Mouse (Mus musculus) heart, embryonic 16.5 days (tissue): ENCODE measurements at regions not wholly inside any gene's neighbourhood (a gene's known extent, or its start where the extent isn't known, plus 50 kb on each side); places are given as distances from the start of the nearest gene placed in this dataset.
"Not testable (repeated sequence)": the region's sequence is repeated elsewhere in the genome, so short reads cannot be mapped to it uniquely, and the experiment has no call there.

Source experiments
- ATAC-seq: fragments of 200-750 bp; cut with Nextera tagmentation; replicated peaks from 2 replicates; pipeline ENCODE4 v1.8.0; 2017; ENCODE audit warnings: moderate number of reproducible peaks; ENCODE audit not compliant: insufficient read depth, low FRiP score; ENCODE audit errors: extremely low read depth
- H3K27ac ChIP-seq: fragments of 300-500 bp; sonication (generic); 2 replicates; pipeline ENCODE4 v1.5.1; 2014; ENCODE audit warnings: mild to moderate bottlenecking, low read length, control low read depth, moderate library complexity
- H3K27me3 ChIP-seq: fragments of 300-500 bp; sonication (generic); 2 replicates; pipeline ENCODE4 v1.6.1; 2014; ENCODE audit warnings: low read length, mixed read lengths; ENCODE audit not compliant: control insufficient read depth, insufficient read depth
- H3K36me3 ChIP-seq: fragments of 300-500 bp; sonication (generic); 2 replicates; pipeline ENCODE4 v1.6.1; 2014; ENCODE audit not compliant: control insufficient read depth, insufficient read depth
- H3K4me1 ChIP-seq: fragments of 300-500 bp; sonication (generic); 2 replicates; pipeline ENCODE4 v1.6.1; 2014; ENCODE audit warnings: low read length, mixed read lengths; ENCODE audit not compliant: control insufficient read depth, insufficient read depth
- H3K4me2 ChIP-seq: fragments of 300-500 bp; sonication (generic); 2 replicates; pipeline ENCODE4 v1.6.1; 2014; ENCODE audit warnings: low read depth, mild to moderate bottlenecking, control low read depth, low read length
- H3K4me3 ChIP-seq: fragments of 300-500 bp; sonication (generic); 2 replicates; pipeline ENCODE4 v1.5.1; 2014; ENCODE audit warnings: mild to moderate bottlenecking, control low read depth, low read length
- H3K9ac ChIP-seq: fragments of 300-500 bp; sonication (generic); 2 replicates; pipeline ENCODE4 v1.6.1; 2014; ENCODE audit warnings: low read length, control low read depth
- H3K9me3 ChIP-seq: fragments of 300-500 bp; sonication (generic); replicated peaks from 2 replicates; pipeline ENCODE4 v1.6.1; 2016; ENCODE audit warnings: low read length; ENCODE audit not compliant: control insufficient read depth
- WGBS: fragments of 180-500 bp; shearing (Covaris S2); extraction: QIAGEN DNeasy Blood & Tissue Kit; methylation state at CpG from one replicate; pipeline ENCODE4 v1.1.7; 2014; 5-methylcytosine and 5-hydroxymethylcytosine counted together

- H3K4me2 ChIP-seq = no peak overlapping the region
These were observed 623.1 kb upstream of the Chrm3 start for GRCm38 (mm10) chr13:10983736-10984135.

GRCm38 (mm10) chr13:10982543-10982942 is 621.9 kb upstream of the Chrm3 start:
- no peak for ATAC-seq
- Histone ChIP-seq H3K9ac (no peak overlapping the region), H3K36me3 (no peaks in the 10 kb centered on the region), H3K4me3 (no peak overlapping the region), H3K9me3 (no peaks in the 10 kb centered on the region), H3K27me3 (no peaks in the 10 kb centered on the region), H3K4me2 (no peak overlapping the region), H3K4me1 (no peaks in the 10 kb centered on the region), H3K27ac (no peak overlapping the region)
- 87% methylated on average over 4 of the region's 4 CpGs for WGBS

More at GRCm38 (mm10) chr13:10983736-10984135, 623.1 kb upstream of the Chrm3 start:
- no peak overlapping the region for H3K27ac ChIP-seq
- H3K4me1 ChIP-seq = no peaks in the 10 kb centered on the region
- ATAC-seq = no peak
- no peaks in the 10 kb centered on the region for H3K36me3 ChIP-seq
- H3K27me3 ChIP-seq = no peaks in the 10 kb centered on the region
- no peak overlapping the region for H3K9ac ChIP-seq
- no peak overlapping the region for H3K4me3 ChIP-seq
- no peaks in the 10 kb centered on the region for H3K9me3 ChIP-seq

GRCm38 (mm10) chr13:10971932-10972331 is 611.3 kb upstream of the Chrm3 start:
- Histone ChIP-seq H3K4me1 (no peaks in the 10 kb centered on the region), H3K9ac (no peak overlapping the region), H3K27me3 (no peaks in the 10 kb centered on the region), H3K27ac (no peak overlapping the region), H3K4me2 (no peak overlapping the region), H3K9me3 (no peaks in the 10 kb centered on the region), H3K4me3 (no peak overlapping the region), H3K36me3 (no peaks in the 10 kb centered on the region)
- WGBS = 67% methylated on average over 3 of the region's 3 CpGs
- no peak for ATAC-seq

- Histone ChIP-seq H3K27me3 (no peaks in the 10 kb centered on the region), H3K36me3 (no peaks in the 10 kb centered on the region), H3K9ac (no peak overlapping the region), H3K9me3 (no peaks in the 10 kb centered on the region), H3K4me2 (no peak overlapping the region), H3K4me3 (no peak overlapping the region), H3K4me1 (no peaks in the 10 kb centered on the region), H3K27ac (no peak overlapping the region)
- 88% methylated on average over 3 of the region's 3 CpGs for WGBS
- no peak for ATAC-seq
These were observed 610.1 kb upstream of the Chrm3 start for GRCm38 (mm10) chr13:10970721-10971120.

GRCm38 (mm10) chr13:10952923-10953322 is 592.3 kb upstream of the Chrm3 start:
- H3K4me3 ChIP-seq = no peak overlapping the region
- WGBS = 86% methylated on average over 3 of the region's 3 CpGs

GRCm38 (mm10) chr13:10950658-10951057 is 590.0 kb upstream of the Chrm3 start:
- ATAC-seq, H3K36me3 ChIP-seq, H3K9ac ChIP-seq, H3K9me3 ChIP-seq, H3K27me3 ChIP-seq, H3K4me2 ChIP-seq, H3K4me1 ChIP-seq, H3K27ac ChIP-seq, H3K4me3 ChIP-seq: not testable (repeated sequence)
- WGBS = 73% methylated on average over 7 of the region's 9 CpGs

More at GRCm38 (mm10) chr13:10952923-10953322, 592.3 kb upstream of the Chrm3 start:
- Histone ChIP-seq H3K27ac (no peak overlapping the region), H3K27me3 (no peaks in the 10 kb centered on the region), H3K36me3 (no peaks in the 10 kb centered on the region), H3K4me1 (no peaks in the 10 kb centered on the region), H3K4me2 (no peak overlapping the region), H3K9me3 (no peaks in the 10 kb centered on the region), H3K9ac (no peak overlapping the region)
- no peak for ATAC-seq

GRCm38 (mm10) chr13:10947398-10947797 is 586.8 kb upstream of the Chrm3 start:
- no peak for ATAC-seq
- H3K27me3 ChIP-seq = no peaks in the 10 kb centered on the region
- 62% methylated on average over 2 of the region's 2 CpGs for WGBS

GRCm38 (mm10) chr13:10943877-10944276 is 583.2 kb upstream of the Chrm3 start:
- Histone ChIP-seq H3K27ac (no peak overlapping the region), H3K36me3 (no peaks in the 10 kb centered on the region), H3K9me3 (no peaks in the 10 kb centered on the region), H3K4me3 (no peak overlapping the region), H3K4me2 (no peak overlapping the region), H3K9ac (no peak overlapping the region), H3K27me3 (no peaks in the 10 kb centered on the region), H3K4me1 (no peaks in the 10 kb centered on the region)
- no peak for ATAC-seq
- WGBS = 65% methylated on average over 4 of the region's 4 CpGs

More at GRCm38 (mm10) chr13:10947398-10947797, 586.8 kb upstream of the Chrm3 start:
- Histone ChIP-seq H3K9me3 (no peaks in the 10 kb centered on the region), H3K27ac (no peak overlapping the region), H3K4me2 (no peak overlapping the region), H3K36me3 (no peaks in the 10 kb centered on the region), H3K9ac (no peak overlapping the region), H3K4me3 (no peak overlapping the region), H3K4me1 (no peaks in the 10 kb centered on the region)

- no peak overlapping the region for H3K9ac ChIP-seq
- no peaks in the 10 kb centered on the region for H3K27me3 ChIP-seq
- no peak overlapping the region for H3K4me2 ChIP-seq
- WGBS = 55% methylated on average over 4 of the region's 4 CpGs
- H3K9me3 ChIP-seq = no peaks in the 10 kb centered on the region
- ATAC-seq = no peak
- H3K4me1 ChIP-seq = no peaks in the 10 kb centered on the region
- no peak overlapping the region for H3K27ac ChIP-seq
- no peak overlapping the region for H3K4me3 ChIP-seq
- no peaks in the 10 kb centered on the region for H3K36me3 ChIP-seq
These were observed 581.5 kb upstream of the Chrm3 start for GRCm38 (mm10) chr13:10942031-10942655.
